Mouse (Mus musculus): ENCODE measurements around the gene Bicc1. TPM values are rescaled to one million over a fixed set of nuclear protein-coding genes. Genes with fewer than 3 reads are reported as not detected.

The Bicc1 gene
- total RNA-seq, 2 experiments from 2014 or later: 7.9 to 9.7 TPM

GRCm38 (mm10) chr10:71181091-71181490 lies 21.6 kb upstream of the Bicc1 start:
- Histone ChIP-seq H3K27ac (no peak overlapping the region), H3K4me3 (no peak overlapping the region)
- no peak for DNase-seq
- intact Hi-C loops (cut with DNase I): no loop called here
- no peak for TF ChIP-seq CTCF (IDR thresholded peaks at IDR 0.05)

- Histone ChIP-seq H3K27ac (no peak overlapping the region), H3K4me3 (no peak overlapping the region)
- DNase-seq: no peak
- intact Hi-C loops (cut with DNase I): no loop called here
- peak; percentile 17; the same call in 1 of the 2 replicates for TF ChIP-seq CTCF (IDR thresholded peaks at IDR 0.05)
Measured at GRCm38 (mm10) chr10:71180057-71180456, 20.6 kb upstream of the Bicc1 start.

- no peak for TF ChIP-seq CTCF (IDR thresholded peaks at IDR 0.05)
- no peak for DNase-seq
- Histone ChIP-seq H3K27ac (no peak overlapping the region), H3K4me3 (no peak overlapping the region)
- intact Hi-C loops (cut with DNase I): no loop called here
Measured at GRCm38 (mm10) chr10:71177201-71177600, 17.7 kb upstream of the Bicc1 start.

- intact Hi-C loops (cut with DNase I): no loop called here
- H3K27ac ChIP-seq: no peak overlapping the region
- H3K4me3 ChIP-seq: no peak overlapping the region
- DNase-seq: no peak
- TF ChIP-seq CTCF (IDR thresholded peaks at IDR 0.05): no peak
Measured at GRCm38 (mm10) chr10:71176341-71176740, 16.8 kb upstream of the Bicc1 start.

GRCm38 (mm10) chr10:71175280-71175679 lies 15.8 kb upstream of the Bicc1 start:
- intact Hi-C loops (cut with DNase I): no loop called here
- H3K27ac ChIP-seq: no peak overlapping the region
- no peak for DNase-seq
- H3K4me3 ChIP-seq: no peak overlapping the region
- TF ChIP-seq CTCF (IDR thresholded peaks at IDR 0.05): no peak

GRCm38 (mm10) chr10:71171414-71171813 lies 11.9 kb upstream of the Bicc1 start:
- intact Hi-C loops (cut with DNase I): no loop called here
- DNase-seq: no peak
- Histone ChIP-seq H3K4me3 (no peak overlapping the region), H3K27ac (no peak overlapping the region)
- TF ChIP-seq CTCF (IDR thresholded peaks at IDR 0.05): peak; percentile 22; the same call in 1 of the 2 replicates

- Histone ChIP-seq H3K4me3 (no peak overlapping the region), H3K27ac (no peak overlapping the region)
- DNase-seq: no peak
- TF ChIP-seq CTCF (IDR thresholded peaks at IDR 0.05): no peak
- intact Hi-C loops (cut with DNase I): no loop called here
Measured at GRCm38 (mm10) chr10:71170771-71171170, 11.3 kb upstream of the Bicc1 start.

GRCm38 (mm10) chr10:71169811-71170210 lies 10.3 kb upstream of the Bicc1 start:
- DNase-seq: peak; percentile 55

GRCm38 (mm10) chr10:71169171-71169570 lies 9.7 kb upstream of the Bicc1 start:
- no peak for TF ChIP-seq CTCF (IDR thresholded peaks at IDR 0.05)
- Histone ChIP-seq H3K4me3 (no peak overlapping the region), H3K27ac (no peak overlapping the region)
- intact Hi-C loops (cut with DNase I): no loop called here
- no peak for DNase-seq

More at GRCm38 (mm10) chr10:71169811-71170210, 10.3 kb upstream of the Bicc1 start:
- TF ChIP-seq CTCF (IDR thresholded peaks at IDR 0.05): no peak
- intact Hi-C loops (cut with DNase I): no loop called here
- H3K27ac ChIP-seq: no peak overlapping the region
- no peak overlapping the region for H3K4me3 ChIP-seq

GRCm38 (mm10) chr10:71160449-71160848 lies 949 bp upstream of the Bicc1 start:
- Histone ChIP-seq H3K27ac (peak overlapping the region; percentile 75; the same call in 1 of the 2 replicates), H3K4me3 (no peak overlapping the region)
- intact Hi-C loops (cut with DNase I): loop anchor here (5.0 kb wide), 1 partner anchor 57 kb away; no protein-coding TSS in a partner anchor
- TF ChIP-seq CTCF (IDR thresholded peaks at IDR 0.05): no peak
- no peak for DNase-seq

GRCm38 (mm10) chr10:71158940-71159675 lies 392 bp downstream of the Bicc1 start:
- H3K27ac ChIP-seq: peak overlapping the region; percentile 92
- DNase-seq: peak; percentile 86
- intact Hi-C loops (cut with DNase I): no loop called here
- TF ChIP-seq CTCF (IDR thresholded peaks at IDR 0.05): no peak
- peak overlapping the region; percentile 88 for H3K4me3 ChIP-seq

- no peak overlapping the region for H3K4me3 ChIP-seq
- H3K27ac ChIP-seq: no peak overlapping the region; the same call in 1 of the 2 replicates
- intact Hi-C loops (cut with DNase I): no loop called here
- TF ChIP-seq CTCF (IDR thresholded peaks at IDR 0.05): no peak
- no peak for DNase-seq
Measured at GRCm38 (mm10) chr10:71156569-71156968, 2.9 kb downstream of the Bicc1 start.

- intact Hi-C loops (cut with DNase I): loop anchor here (2.0 kb wide), 1 partner anchor 55 kb away; no protein-coding TSS in a partner anchor
- Histone ChIP-seq H3K4me3 (no peak overlapping the region), H3K27ac (no peak overlapping the region)
- TF ChIP-seq CTCF (IDR thresholded peaks at IDR 0.05): peak; percentile 5; the same call in 1 of the 2 replicates
- no peak for DNase-seq
Measured at GRCm38 (mm10) chr10:71153610-71154009, 5.9 kb downstream of the Bicc1 start.

- no peak for DNase-seq
- intact Hi-C loops (cut with DNase I): loop anchor here (2.0 kb wide), 1 partner anchor 54 kb away; no protein-coding TSS in a partner anchor
Measured at GRCm38 (mm10) chr10:71153138-71153537, 6.4 kb downstream of the Bicc1 start.

More at GRCm38 (mm10) chr10:71153138-71153537, 6.4 kb downstream of the Bicc1 start:
- no peak overlapping the region for H3K4me3 ChIP-seq
- TF ChIP-seq CTCF (IDR thresholded peaks at IDR 0.05): no peak
- no peak overlapping the region for H3K27ac ChIP-seq
